Mouse (Mus musculus): ENCODE measurements around the gene Exoc7. TPM values are rescaled to one million over a fixed set of nuclear protein-coding genes. Genes with fewer than 3 reads are reported as not detected.

The Exoc7 gene
- polyA plus RNA-seq, 1 experiment = 40.4 TPM

DNA sequence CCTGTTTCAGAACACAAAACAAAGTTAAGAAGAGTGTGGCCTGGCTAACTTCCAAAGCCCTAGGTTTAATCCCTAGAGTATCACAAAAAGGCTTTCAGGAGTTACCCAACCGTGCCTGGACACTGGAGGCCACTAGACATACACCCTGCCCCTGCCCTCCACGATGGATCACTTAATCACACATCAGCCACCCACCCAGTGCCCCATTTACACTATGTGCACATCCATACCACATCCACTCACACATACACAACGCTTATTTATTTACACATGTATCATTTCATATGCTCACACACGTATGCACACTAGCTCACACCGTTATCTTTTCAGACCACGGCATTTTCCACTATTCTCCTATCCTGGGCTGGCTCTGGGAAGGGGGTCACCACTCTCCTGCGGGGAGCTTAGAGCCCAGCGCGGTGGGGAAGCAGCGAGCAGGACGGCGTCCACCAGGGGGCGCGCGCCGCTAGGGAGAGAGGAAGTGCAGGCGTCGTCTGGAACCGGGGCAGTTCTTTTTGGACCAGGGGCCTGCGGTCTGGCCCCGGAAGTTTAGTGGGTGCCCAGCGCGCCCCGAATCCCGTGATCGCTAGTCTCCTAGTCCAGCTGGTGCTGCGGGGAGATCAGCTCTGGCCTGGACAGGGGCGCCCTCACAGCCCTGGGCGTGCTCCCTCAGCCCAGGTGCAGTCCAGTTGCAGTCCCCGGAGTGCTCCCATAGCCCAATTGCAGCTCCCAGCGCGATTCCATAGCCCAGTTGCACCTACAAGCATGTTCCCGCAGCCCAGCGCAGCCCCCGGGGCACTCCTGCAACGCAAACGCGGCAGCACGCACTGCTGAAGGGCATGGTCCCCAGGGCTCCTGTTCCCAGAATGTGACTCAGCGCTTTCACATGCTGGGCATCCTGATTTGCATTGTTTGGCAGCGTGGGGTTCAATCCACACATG lies 12.0 kb upstream of the Exoc7 start:
- peak; percentile 90 for DNase-seq (ENCODE audit: low spot score)

- DNase-seq (ENCODE audit: low spot score) = no peak
Measured at GRCm38 (mm10) chr11:116312359-116312758, 5.3 kb upstream of the Exoc7 start.

GRCm38 (mm10) chr11:116311169-116311568 lies 4.1 kb upstream of the Exoc7 start:
- no peak for DNase-seq (ENCODE audit: low spot score)

DNA sequence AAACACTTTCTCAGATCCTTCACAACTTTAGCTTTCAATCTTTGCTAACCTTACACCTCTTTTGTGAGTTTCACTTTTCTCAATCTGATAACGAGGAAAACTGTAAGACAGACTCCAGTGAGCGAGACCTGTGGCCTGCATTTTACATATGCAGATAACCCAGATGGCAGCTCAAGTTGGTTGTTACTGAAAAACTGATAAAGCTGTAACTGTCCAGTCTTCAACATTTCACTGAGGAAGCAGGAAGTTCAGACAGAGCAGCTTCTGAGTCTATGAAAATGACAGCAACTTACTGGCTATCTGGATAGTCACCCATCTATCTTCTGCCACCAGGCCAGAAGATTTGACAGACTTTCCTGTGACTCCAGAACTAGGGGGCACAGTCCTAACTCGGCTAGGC lies 2.6 kb upstream of the Exoc7 start:
- DNase-seq (ENCODE audit: low spot score) = no peak

DNA sequence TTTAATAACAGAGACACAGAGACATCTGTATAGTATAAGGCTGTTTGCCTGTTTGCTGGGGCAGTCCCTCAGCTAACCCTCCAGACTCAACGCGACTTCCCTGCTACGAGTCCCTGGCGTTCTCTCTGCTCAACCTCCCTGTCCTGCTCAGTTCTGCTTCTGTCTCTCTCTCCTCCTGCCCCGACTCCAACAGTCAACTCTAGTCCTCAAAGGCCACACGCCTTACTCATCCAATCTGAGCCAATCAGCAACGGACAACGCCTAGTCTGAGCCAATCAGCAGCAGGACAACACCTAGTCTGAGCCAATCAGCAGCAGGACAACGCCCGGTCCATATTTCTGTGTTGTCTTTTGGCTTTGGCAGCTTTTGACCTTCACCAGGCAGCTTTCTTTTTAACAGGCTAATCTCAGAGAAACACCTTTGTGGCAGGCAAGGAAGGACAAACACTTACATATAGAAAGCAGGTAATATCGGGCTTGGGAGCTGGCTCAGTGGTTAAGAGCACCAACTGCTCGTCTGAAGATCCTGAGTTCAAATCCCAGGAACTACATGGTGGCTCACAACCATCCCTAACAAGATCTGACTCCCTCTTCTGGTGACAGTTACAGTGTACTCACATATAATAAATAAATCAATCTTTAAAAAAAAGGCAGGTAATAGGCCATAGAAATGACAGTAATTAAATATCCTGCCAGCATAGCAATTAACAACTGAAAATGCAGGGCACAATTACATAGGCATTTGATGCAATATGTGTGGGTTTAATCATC lies 914 bp upstream of the Exoc7 start:
- DNase-seq (ENCODE audit: low spot score) = no peak

GRCm38 (mm10) chr11:116306126-116306982 lies 679 bp downstream of the Exoc7 start:
- DNase-seq (ENCODE audit: low spot score) = peak; percentile 79

GRCm38 (mm10) chr11:116305423-116305822 lies 1.6 kb downstream of the Exoc7 start:
- DNase-seq (ENCODE audit: low spot score) = no peak

GRCm38 (mm10) chr11:116298621-116299020 lies 8.4 kb downstream of the Exoc7 start:
- no peak for DNase-seq (ENCODE audit: low spot score)

- no peak for DNase-seq (ENCODE audit: low spot score)
Measured at GRCm38 (mm10) chr11:116298221-116298620, 8.8 kb downstream of the Exoc7 start.

- DNase-seq (ENCODE audit: low spot score) = no peak
Measured at GRCm38 (mm10) chr11:116297017-116297416, 10.0 kb downstream of the Exoc7 start.

DNA sequence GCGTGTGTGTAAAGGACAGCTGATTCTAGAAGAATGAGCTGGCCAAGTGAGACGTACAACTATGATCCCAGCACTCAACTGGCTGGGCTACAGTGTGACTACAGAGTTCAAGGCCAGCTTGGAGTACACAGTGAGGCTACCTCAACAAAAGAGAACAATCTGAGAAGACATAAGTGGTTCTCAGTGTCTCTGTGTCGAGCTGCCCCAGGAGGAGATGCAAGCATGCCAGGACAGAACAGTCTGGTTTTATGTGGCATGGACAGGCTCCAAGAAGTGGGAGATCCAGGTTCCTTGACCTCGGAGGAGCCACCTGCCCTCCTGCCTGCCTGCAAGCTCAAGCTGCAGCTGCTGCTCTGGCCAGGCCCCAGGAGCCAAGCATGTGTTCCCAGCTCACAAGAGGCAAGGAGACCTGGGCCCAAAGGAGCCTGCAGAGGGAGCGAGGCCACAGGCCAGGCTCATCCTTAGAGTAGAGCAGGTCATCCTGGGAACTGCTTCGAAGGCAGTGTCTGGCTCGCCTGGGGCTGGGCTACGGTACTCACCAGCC lies 10.8 kb downstream of the Exoc7 start:
- DNase-seq (ENCODE audit: low spot score) = no peak

DNA sequence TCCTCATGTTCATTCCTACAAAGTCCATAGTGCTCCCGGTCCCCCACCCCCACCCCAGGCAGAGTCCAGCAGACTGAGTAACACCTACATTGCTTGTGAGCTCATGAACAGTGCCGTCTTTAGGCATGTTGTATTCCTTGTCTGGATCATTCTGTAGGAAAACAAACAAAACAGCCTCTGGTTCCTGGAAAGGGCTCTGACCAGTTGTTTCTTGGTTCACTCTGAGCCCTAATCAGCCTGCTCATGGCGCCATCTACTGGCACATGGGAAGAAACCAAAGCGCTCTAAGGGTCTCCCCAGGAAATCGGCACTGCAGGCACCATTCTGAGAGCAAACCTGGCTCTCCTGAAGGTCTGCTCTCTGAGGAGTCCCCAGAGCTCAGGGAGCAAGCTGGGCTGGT lies 12.7 kb downstream of the Exoc7 start:
- no peak for DNase-seq (ENCODE audit: low spot score)

DNA sequence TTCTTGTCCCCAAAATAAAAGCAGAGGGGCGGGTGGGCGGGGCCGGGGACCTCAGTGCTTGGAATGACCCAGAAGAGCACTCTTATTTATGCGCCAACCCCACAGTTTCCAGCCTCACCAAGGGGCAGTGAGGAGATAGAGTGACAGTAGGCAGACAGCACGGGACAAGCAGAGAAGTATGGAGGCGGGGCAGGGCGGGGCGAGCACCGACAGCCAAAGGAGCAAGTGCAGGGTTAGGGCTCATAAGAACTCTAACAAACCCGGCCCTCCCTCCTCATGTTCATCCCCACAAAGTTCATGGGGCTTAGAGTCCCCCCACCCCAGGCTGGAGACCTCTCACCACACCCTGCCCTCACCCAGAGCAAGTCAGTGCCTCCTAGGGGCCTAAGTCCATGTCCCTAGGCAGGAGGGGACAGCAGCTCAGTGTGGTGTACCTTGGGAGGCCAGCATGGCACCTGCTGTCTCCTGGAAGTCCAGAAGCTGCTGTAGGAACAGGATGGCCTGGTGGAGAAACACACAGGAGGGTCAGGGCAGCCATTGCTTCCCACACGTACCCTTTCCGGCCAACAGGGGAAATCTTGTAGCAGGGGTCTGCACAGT lies 13.4 kb downstream of the Exoc7 start:
- no peak for DNase-seq (ENCODE audit: low spot score)

DNA sequence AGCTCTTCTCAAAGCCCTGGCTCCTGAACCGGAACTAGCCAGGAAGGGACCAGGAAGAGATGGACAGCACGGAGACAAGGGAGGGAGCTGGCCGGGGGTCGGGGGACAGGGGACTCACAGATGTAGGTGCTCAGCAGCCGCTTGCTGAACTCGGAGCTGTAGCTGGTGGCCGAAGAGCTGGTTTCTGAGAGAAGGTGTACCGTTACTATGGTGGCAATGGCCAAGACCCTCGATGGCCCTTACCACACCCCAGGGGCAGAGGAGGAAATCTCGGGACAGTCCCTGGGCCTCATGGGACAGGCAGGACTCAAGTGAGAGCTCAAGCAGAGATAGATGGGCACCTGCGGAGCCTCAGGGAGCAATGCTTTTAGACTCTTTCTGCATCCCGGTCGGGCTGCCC lies 14.6 kb downstream of the Exoc7 start:
- no peak for DNase-seq (ENCODE audit: low spot score)

GRCm38 (mm10) chr11:116290556-116290955 lies 16.5 kb downstream of the Exoc7 start:
- no peak for DNase-seq (ENCODE audit: low spot score)

DNA sequence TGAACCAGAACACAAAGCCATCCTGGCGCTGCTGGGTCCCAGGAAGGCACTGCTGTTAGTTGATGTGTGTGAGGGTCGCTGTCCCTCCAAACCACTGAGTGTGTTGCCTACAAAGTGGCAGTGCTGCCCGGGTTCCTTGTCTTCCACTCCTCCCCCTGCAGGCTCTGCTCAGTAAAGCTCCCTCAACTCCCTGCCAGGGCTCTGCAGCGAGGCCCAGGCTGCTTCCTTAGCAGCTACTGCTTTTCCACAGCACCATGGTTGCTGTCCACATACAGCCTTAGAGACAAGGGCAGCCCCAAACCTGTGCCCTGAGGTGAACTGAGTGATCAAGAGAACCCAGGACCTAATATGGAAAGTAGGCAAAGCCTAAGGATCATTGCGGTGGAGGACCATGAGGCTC lies 19.7 kb downstream of the Exoc7 start:
- no peak for DNase-seq (ENCODE audit: low spot score)

DNA sequence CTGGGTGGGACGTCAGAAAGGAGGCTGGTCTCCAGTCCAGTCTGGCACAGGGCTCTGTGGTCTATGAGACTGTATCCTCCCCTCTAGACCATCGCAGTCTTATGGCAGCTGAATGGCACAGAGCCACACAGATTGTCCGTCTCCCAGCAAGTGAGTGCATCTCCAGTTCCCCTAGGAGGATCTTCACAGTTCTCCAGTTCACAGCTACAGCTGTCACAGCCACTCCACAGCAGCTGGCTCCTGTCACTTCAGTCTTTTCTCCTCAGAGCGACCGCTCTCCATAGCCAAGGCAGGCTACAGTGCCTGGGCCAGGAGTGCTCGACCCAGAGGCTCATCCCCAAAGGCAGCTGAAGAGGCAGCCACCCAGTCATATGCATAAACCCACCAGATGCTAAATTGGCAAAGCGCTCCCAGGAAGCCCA lies 21.3 kb downstream of the Exoc7 start:
- no peak for DNase-seq (ENCODE audit: low spot score)

GRCm38 (mm10) chr11:116283982-116284381 lies 23.1 kb downstream of the Exoc7 start:
- no peak for DNase-seq (ENCODE audit: low spot score)

GRCm38 (mm10) chr11:116282912-116283521 lies 24.0 kb downstream of the Exoc7 start:
- no peak for DNase-seq (ENCODE audit: low spot score)

DNA sequence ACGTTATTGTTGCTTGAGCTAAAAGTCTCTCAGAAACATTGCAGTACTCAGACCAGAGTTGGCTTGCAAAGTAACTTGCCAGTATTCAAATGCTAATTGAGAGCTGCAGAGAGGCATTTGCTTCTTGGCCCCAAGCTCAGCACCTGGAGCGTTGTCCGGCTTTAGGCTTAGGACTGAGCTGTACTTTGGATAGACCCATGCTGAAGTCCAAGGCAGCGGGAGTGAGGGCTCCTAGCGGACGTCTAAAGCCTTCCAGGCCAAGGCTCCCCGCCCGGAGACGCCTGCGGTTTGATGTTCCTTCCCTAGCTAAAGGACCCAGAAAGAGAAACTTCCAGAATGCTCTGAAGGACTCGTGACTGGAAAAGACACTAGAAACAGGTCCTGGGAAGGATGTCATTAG lies 24.9 kb downstream of the Exoc7 start:
- no peak for DNase-seq (ENCODE audit: low spot score)

DNA sequence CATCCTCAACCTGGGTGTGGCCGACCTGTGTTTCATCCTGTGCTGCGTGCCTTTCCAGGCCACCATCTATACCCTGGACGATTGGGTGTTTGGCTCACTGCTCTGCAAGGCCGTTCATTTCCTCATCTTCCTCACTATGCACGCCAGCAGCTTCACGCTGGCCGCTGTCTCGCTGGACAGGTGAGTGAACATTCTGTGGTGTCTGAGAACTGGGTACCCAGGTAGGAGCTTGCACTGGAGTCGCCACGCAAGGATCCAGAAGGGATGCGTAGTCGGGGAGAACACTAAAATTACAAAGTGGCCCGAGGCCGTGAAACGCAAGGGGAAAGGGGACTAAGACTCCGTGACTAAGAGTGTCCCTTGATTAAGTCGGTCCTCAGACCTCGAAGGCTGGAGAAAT lies 25.4 kb downstream of the Exoc7 start:
- DNase-seq (ENCODE audit: low spot score) = no peak

All from urinary bladder, adult 2 months (tissue).